8 mouse cellular contexts compared by ENCODE assay signal in genomic region chr4:86024573-86025160, GRCm38 (mm10).
DNase-seq lines count a peak whose midpoint lies in the region; ATAC-seq and TF ChIP-seq lines count a peak whose summit lies in the region.

No protein-coding gene starts in this region.

- peak; percentile 82 for TF ChIP-seq CTCF in heart, postnatal 0 days (IDR thresholded peaks at IDR 0.05; ENCODE audit: low read depth)
- TF ChIP-seq CTCF in Patski (IDR thresholded peaks at IDR 0.05): peak; percentile 24
- TF ChIP-seq CTCF in embryonic fibroblast, embryonic 13.5 days (IDR thresholded peaks at IDR 0.05; ENCODE audit: borderline replicate concordance, insufficient read depth, low read length): peak; percentile 54; the same call in 1 of the 2 replicates
- TF ChIP-seq CTCF in small intestine, adult 2 months (IDR thresholded peaks at IDR 0.05; ENCODE audit: extremely low read depth, insufficient read length, insufficient replicate concordance, low read depth, low read length): peak; percentile 47; the same call in 1 of the 2 replicates

- H3K9me3 ChIP-seq in heart, postnatal 0 days (replicated peaks; ENCODE audit: control insufficient read depth, low read length): no peaks in the 10 kb centered on the region
- H3K9me3 ChIP-seq in heart, embryonic 10.5 days: no peaks in the 10 kb centered on the region
- no peaks in the 10 kb centered on the region for H3K9me3 ChIP-seq in limb, embryonic 13.5 days

- no peak for TF ChIP-seq POLR2A in embryonic fibroblast, embryonic 13.5 days (IDR thresholded peaks at IDR 0.05; ENCODE audit: low read depth, low read length)
- TF ChIP-seq POLR2A in small intestine, adult 2 months (IDR thresholded peaks at IDR 0.05; ENCODE audit: low read depth, low read length): no peak

- H3K9ac ChIP-seq in heart, postnatal 0 days (replicated peaks; ENCODE audit: low read depth, low read length): no peak overlapping the region
- no peak overlapping the region for H3K9ac ChIP-seq in limb, embryonic 13.5 days

- peak; percentile 77 for DNase-seq in heart, postnatal 0 days (ENCODE audit: low spot score)
- no peak for DNase-seq in heart, embryonic 10.5 days (ENCODE audit: low spot score)
- DNase-seq in 3134 (ENCODE audit: extremely low read depth, insufficient read length, low spot score) (peak; percentile 9), Patski (ENCODE audit: low read depth, low spot score) (no peak)
- DNase-seq in Muller cell, postnatal 12 days (ENCODE audit: inconsistent ontology term): no peak

- H3K4me1 ChIP-seq in heart, postnatal 0 days (ENCODE audit: control insufficient read depth, insufficient read depth): no peaks in the 10 kb centered on the region
- peaks cover 10% of the 10 kb centered on the region; the same call in 1 of the 2 replicates for H3K4me1 ChIP-seq in heart, embryonic 10.5 days
- peaks cover 5% of the 10 kb centered on the region; the same call in 1 of the 2 replicates for H3K4me1 ChIP-seq in embryonic fibroblast, embryonic 13.5 days (ENCODE audit: control insufficient read depth, insufficient read depth, low read length)
- H3K4me1 ChIP-seq in limb, embryonic 13.5 days: peaks cover 34% of the 10 kb centered on the region
- no peaks in the 10 kb centered on the region for H3K4me1 ChIP-seq in small intestine, adult 2 months (ENCODE audit: control insufficient read depth, insufficient read depth, insufficient read length, low read length)

- no peak for ATAC-seq in heart, postnatal 0 days (ENCODE audit: insufficient read depth, low read depth)
- no peak for ATAC-seq in Patski
- peak; percentile 60 for ATAC-seq in limb, embryonic 13.5 days (ENCODE audit: low FRiP score, low read depth)

- H3K36me3 ChIP-seq in heart, postnatal 0 days (replicated peaks; ENCODE audit: control insufficient read depth, insufficient read depth, low read length): no peaks in the 10 kb centered on the region
- no peaks in the 10 kb centered on the region for H3K36me3 ChIP-seq in heart, embryonic 10.5 days
- H3K36me3 ChIP-seq in limb, embryonic 13.5 days: no peaks in the 10 kb centered on the region
- no peaks in the 10 kb centered on the region for H3K36me3 ChIP-seq in small intestine, adult 2 months (ENCODE audit: control insufficient read depth, insufficient read depth, low read length)

- CTCF ChIA-PET in Patski (lab: Charles Lee): no interaction called here

- H3K27ac ChIP-seq in heart, postnatal 0 days (ENCODE audit: low read depth): no peak overlapping the region
- no peak overlapping the region for H3K27ac ChIP-seq in heart, embryonic 10.5 days
- no peak overlapping the region for H3K27ac ChIP-seq in embryonic fibroblast, embryonic 13.5 days (ENCODE audit: insufficient read depth, low read length)
- H3K27ac ChIP-seq in limb, embryonic 13.5 days: no peak overlapping the region
- no peak overlapping the region for H3K27ac ChIP-seq in small intestine, adult 2 months (ENCODE audit: insufficient read depth, low read depth, low read length)

- no peaks in the 10 kb centered on the region for H3K27me3 ChIP-seq in heart, postnatal 0 days (ENCODE audit: control insufficient read depth, insufficient read depth, low read length)
- no peaks in the 10 kb centered on the region for H3K27me3 ChIP-seq in heart, embryonic 10.5 days (ENCODE audit: insufficient read depth, poor library complexity, severe bottlenecking)
- H3K27me3 ChIP-seq in Patski: peaks cover 5% of the 10 kb centered on the region
- no peaks in the 10 kb centered on the region for H3K27me3 ChIP-seq in limb, embryonic 13.5 days
- no peaks in the 10 kb centered on the region for H3K27me3 ChIP-seq in small intestine, adult 2 months (ENCODE audit: control insufficient read depth, insufficient read depth, low read length)

- no peak for TF ChIP-seq EP300 in heart, postnatal 0 days (IDR thresholded peaks at IDR 0.05; ENCODE audit: low read depth)

- POLR2A ChIA-PET in Patski (lab: Charles Lee): no interaction called here

- in situ Hi-C loops in Patski (cut with MboI; ENCODE audit: low pct_unique_long_range_greater_than_20kb): no loop called here

- H3K4me2 ChIP-seq in heart, postnatal 0 days (ENCODE audit: low read depth, low read length): no peak overlapping the region
- no peak overlapping the region for H3K4me2 ChIP-seq in limb, embryonic 13.5 days (replicated peaks)

- WGBS in heart, postnatal 0 days: 58% methylated on average over 8 of the region's 8 CpGs
- 55% methylated on average over 8 of the region's 8 CpGs for WGBS in heart, embryonic 10.5 days
- 13% methylated on average over 8 of the region's 8 CpGs for WGBS in limb, embryonic 13.5 days
- 60% methylated on average over 8 of the region's 8 CpGs for WGBS in small intestine, adult 2 months

- H3K4me3 ChIP-seq in heart, postnatal 0 days (ENCODE audit: low read depth, low read length): no peak overlapping the region
- no peak overlapping the region for H3K4me3 ChIP-seq in heart, embryonic 10.5 days
- no peak overlapping the region for H3K4me3 ChIP-seq in embryonic fibroblast, embryonic 13.5 days (ENCODE audit: insufficient read depth, low read length)
- H3K4me3 ChIP-seq in limb, embryonic 13.5 days: no peak overlapping the region
- H3K4me3 ChIP-seq in small intestine, adult 2 months (ENCODE audit: low read depth, low read length): no peak overlapping the region

Comparison
In these comparisons a context has a peak if more than half of its experiments do, and no peak if none do; other contexts are left out.
1. DNase-seq: peak in heart, postnatal 0 days (single experiment) and 3134 (single experiment); none in heart, embryonic 10.5 days (single experiment), Patski (single experiment) and Muller cell, postnatal 12 days (single experiment).
2. CTCF ChIP-seq: peak in every context shown above with its lines; median percentile 82 in heart, postnatal 0 days; 54 in embryonic fibroblast, embryonic 13.5 days; 47 in small intestine, adult 2 months; 24 in Patski.